Mouse (Mus musculus) liver, embryonic 14.5 days (tissue): ENCODE data around the gene Eng.

Source experiments
- CTCF ChIP-seq: IDR thresholded peaks from 2 replicates; pipeline ENCODE4 v1.5.1; 2016; ENCODE audit warnings: antibody characterized with exemption, low read depth, control low read depth
- EP300 ChIP-seq: IDR thresholded peaks from 2 replicates; pipeline ENCODE4 v1.6.1; 2016; ENCODE audit warnings: antibody characterized with exemption, low read depth

DNA sequence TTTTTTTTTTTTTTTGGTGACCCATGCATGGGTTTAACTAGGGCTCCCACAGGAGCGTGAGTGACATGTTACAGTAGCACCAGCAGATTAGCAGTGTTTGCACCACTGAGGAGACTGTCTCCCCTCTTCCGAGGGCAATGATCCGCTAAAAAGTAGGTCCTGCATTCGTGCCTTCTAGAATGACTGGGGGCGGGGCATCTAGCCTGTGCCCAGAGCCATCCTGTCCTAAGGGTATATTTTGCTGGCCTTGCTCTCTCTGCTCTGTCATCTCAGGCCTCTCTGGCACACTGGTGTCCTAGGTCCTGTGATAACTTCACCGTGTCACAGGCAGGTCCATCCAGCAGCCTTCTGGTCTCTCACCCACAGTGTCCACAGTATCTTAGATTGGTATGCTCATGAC, 53.3 kb downstream of the Eng start:
- TF ChIP-seq CTCF: no peak
- TF ChIP-seq EP300: no peak
